Mouse (Mus musculus) neural tube, embryonic 15.5 days (tissue): ENCODE measurements around the gene Mpg. TPM values are rescaled to one million over a fixed set of nuclear protein-coding genes. Genes with fewer than 3 reads are reported as not detected.
A peak's percentile ranks its signal among the peaks of the same experiment; 100 is the strongest.

Experiments
- ATAC-seq: fragments of 200-750 bp; cut with Nextera tagmentation; 2 replicates; pipeline ENCODE4 v1.8.0; 2017; ENCODE audit warnings: mild to moderate bottlenecking, moderate TSS enrichment, moderate library complexity; ENCODE audit not compliant: low FRiP score
- H3K27ac ChIP-seq: fragments of 300-500 bp; sonication (generic); replicated peaks from 2 replicates; pipeline ENCODE4 v1.5.1; 2015; ENCODE audit warnings: mild to moderate bottlenecking, inconsistent platforms
- H3K27me3 ChIP-seq: fragments of 300-500 bp; sonication (generic); replicated peaks from 2 replicates; pipeline ENCODE4 v1.6.1; 2015; ENCODE audit warnings: inconsistent platforms
- H3K36me3 ChIP-seq: fragments of 300-500 bp; sonication (generic); 2 replicates; pipeline ENCODE4 v1.6.1; 2015; ENCODE audit warnings: inconsistent platforms
- H3K4me1 ChIP-seq: fragments of 300-500 bp; sonication (generic); 2 replicates; pipeline ENCODE4 v1.6.1; 2015; ENCODE audit warnings: inconsistent platforms
- H3K4me2 ChIP-seq: fragments of 300-500 bp; sonication (generic); 2 replicates; pipeline ENCODE4 v1.6.1; 2015; ENCODE audit warnings: inconsistent platforms, mild to moderate bottlenecking, moderate library complexity
- H3K4me3 ChIP-seq: fragments of 300-500 bp; sonication (generic); replicated peaks from 2 replicates; pipeline ENCODE4 v1.5.1; 2015; ENCODE audit warnings: mild to moderate bottlenecking, inconsistent platforms
- H3K9ac ChIP-seq: fragments of 300-500 bp; sonication (generic); replicated peaks from 2 replicates; pipeline ENCODE4 v1.6.1; 2015; ENCODE audit warnings: mild to moderate bottlenecking, inconsistent platforms
- H3K9me3 ChIP-seq: fragments of 300-500 bp; sonication (generic); replicated peaks from 2 replicates; pipeline ENCODE4 v1.6.1; 2016; ENCODE audit warnings: inconsistent platforms
- WGBS: fragments of 180-500 bp; shearing (Covaris S2); methylation state at CpG from one replicate; pipeline ENCODE4 v1.1.7; 2015; ENCODE audit warnings: mixed read lengths; 5-methylcytosine and 5-hydroxymethylcytosine counted together
- polyA plus RNA-seq: library from polyadenylated mRNA; unstranded; fragments of >200 nt; fragmentation: Nextera tagmentation; extraction: Ambion mirVana; gene quantifications from 2 replicates; pipeline ENCODE4 v1.2.1, GENCODE M21; 2015

Mpg gene
- polyA plus RNA-seq, 1 experiment from 2014 or later: 37.8 TPM

DNA sequence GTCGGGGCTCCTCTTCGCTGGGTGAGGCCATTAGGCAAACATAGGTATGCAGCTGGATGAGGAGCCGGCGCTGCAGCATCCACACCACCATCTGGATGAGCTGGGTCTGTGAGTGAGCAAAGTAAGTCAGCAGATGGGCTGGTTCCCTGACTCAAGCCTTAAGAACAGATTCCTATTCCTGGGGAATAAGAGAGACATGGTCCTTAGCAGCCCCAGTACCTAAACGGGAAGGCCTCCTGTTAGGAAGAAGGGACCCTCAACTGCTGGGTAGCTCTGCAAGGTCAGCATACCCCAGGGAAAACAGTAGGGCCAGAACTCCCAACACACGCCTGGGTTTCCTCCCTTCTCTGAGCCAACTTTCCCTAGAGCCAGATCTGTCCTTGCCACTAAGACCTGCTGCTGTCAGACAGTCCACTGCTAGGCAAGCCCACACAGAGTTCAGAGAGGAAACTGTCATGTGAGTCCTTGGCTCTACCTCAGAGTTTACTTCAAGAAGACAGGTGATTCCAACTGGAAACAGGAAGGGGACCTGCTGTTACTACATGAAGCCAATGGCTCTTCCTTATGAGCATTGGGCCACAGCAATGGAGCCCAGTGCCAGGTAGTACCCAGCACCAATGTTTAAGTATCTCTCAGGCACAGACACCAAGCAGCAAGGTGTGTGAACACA lies 8.6 kb downstream of the Mpg start:
- no peak overlapping the region for H3K9ac ChIP-seq
- H3K4me2 ChIP-seq: no peak overlapping the region
- H3K9me3 ChIP-seq: no peaks in the 10 kb centered on the region
- H3K4me3 ChIP-seq: no peak overlapping the region
- peak overlapping the region; percentile 68 for H3K27ac ChIP-seq
- no peak for ATAC-seq
- peaks cover 43% of the 10 kb centered on the region for H3K36me3 ChIP-seq
- WGBS: 89% methylated on average over 6 of the region's 6 CpGs
- H3K4me1 ChIP-seq: peaks cover 53% of the 10 kb centered on the region
- no peaks in the 10 kb centered on the region for H3K27me3 ChIP-seq

GRCm38 (mm10) chr11:32235646-32236045 lies 9.3 kb downstream of the Mpg start:
- Histone ChIP-seq H3K9me3 (no peaks in the 10 kb centered on the region), H3K4me3 (no peak overlapping the region), H3K4me1 (peaks cover 53% of the 10 kb centered on the region), H3K27me3 (no peaks in the 10 kb centered on the region), H3K36me3 (peaks cover 44% of the 10 kb centered on the region), H3K9ac (no peak overlapping the region), H3K4me2 (no peak overlapping the region), H3K27ac (peak overlapping the region; percentile 68)
- 31% methylated on average over 3 of the region's 3 CpGs for WGBS
- ATAC-seq: peak; percentile 65

GRCm38 (mm10) chr11:32236132-32236531 lies 9.8 kb downstream of the Mpg start:
- ATAC-seq: peak; percentile 5; the same call in 1 of the 2 replicates
- H3K36me3 ChIP-seq: peaks cover 43% of the 10 kb centered on the region

DNA sequence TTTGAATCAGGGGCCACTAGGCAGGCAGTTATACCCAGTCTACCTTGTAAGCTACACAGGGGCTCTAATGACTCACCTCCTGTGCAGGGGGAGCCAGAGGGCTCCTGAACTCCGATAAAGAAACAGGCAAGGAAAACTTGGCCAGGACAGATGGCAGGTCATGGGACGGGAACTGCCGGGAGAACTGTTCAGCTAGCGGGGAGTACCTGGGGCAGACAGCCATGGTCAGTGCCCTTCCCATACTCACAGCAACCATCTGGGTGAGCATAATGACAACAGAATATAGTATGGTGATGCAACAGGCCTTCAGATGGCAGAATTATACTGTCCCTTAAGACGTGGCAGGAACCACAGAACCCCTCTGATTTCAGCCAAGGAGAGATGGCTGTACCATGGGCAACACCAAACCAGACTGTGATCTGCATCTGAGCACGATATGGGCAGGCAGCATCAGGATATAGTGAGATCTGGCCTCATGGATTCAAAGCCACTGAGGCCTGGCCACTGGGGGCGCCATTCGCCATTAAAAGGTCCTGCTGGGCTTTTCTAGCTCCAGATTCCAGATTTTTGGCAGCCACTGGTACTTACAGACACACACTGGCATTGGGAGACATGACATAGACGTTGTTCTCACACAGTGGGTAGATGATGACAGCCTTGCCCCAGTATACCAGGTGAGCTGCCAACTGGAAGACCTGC lies 10.6 kb downstream of the Mpg start:
- H3K4me3 ChIP-seq: no peak overlapping the region
- ATAC-seq: no peak
- no peaks in the 10 kb centered on the region for H3K9me3 ChIP-seq
- H3K9ac ChIP-seq: no peak overlapping the region
- H3K4me2 ChIP-seq: no peak overlapping the region
- H3K4me1 ChIP-seq: peaks cover 53% of the 10 kb centered on the region
- WGBS: 58% methylated on average over 9 of the region's 9 CpGs
- H3K36me3 ChIP-seq: peaks cover 43% of the 10 kb centered on the region
- no peaks in the 10 kb centered on the region for H3K27me3 ChIP-seq
- peak overlapping the region; percentile 68 for H3K27ac ChIP-seq

More at GRCm38 (mm10) chr11:32236132-32236531, 9.8 kb downstream of the Mpg start:
- H3K4me1 ChIP-seq: peaks cover 53% of the 10 kb centered on the region
- peak overlapping the region; percentile 68 for H3K27ac ChIP-seq
- no peak overlapping the region for H3K4me3 ChIP-seq
- H3K9me3 ChIP-seq: no peaks in the 10 kb centered on the region
- H3K4me2 ChIP-seq: no peak overlapping the region
- no peaks in the 10 kb centered on the region for H3K27me3 ChIP-seq
- H3K9ac ChIP-seq: no peak overlapping the region
- WGBS: 64% methylated on average over 2 of the region's 2 CpGs

GRCm38 (mm10) chr11:32237411-32237795 lies 11.1 kb downstream of the Mpg start:
- Histone ChIP-seq H3K27me3 (no peaks in the 10 kb centered on the region), H3K9ac (no peak overlapping the region), H3K4me2 (no peak overlapping the region), H3K36me3 (peaks cover 40% of the 10 kb centered on the region), H3K4me1 (peaks cover 53% of the 10 kb centered on the region), H3K27ac (peak overlapping the region; percentile 48), H3K4me3 (no peak overlapping the region), H3K9me3 (no peaks in the 10 kb centered on the region)
- WGBS: 89% methylated on average over 3 of the region's 3 CpGs
- no peak for ATAC-seq

DNA sequence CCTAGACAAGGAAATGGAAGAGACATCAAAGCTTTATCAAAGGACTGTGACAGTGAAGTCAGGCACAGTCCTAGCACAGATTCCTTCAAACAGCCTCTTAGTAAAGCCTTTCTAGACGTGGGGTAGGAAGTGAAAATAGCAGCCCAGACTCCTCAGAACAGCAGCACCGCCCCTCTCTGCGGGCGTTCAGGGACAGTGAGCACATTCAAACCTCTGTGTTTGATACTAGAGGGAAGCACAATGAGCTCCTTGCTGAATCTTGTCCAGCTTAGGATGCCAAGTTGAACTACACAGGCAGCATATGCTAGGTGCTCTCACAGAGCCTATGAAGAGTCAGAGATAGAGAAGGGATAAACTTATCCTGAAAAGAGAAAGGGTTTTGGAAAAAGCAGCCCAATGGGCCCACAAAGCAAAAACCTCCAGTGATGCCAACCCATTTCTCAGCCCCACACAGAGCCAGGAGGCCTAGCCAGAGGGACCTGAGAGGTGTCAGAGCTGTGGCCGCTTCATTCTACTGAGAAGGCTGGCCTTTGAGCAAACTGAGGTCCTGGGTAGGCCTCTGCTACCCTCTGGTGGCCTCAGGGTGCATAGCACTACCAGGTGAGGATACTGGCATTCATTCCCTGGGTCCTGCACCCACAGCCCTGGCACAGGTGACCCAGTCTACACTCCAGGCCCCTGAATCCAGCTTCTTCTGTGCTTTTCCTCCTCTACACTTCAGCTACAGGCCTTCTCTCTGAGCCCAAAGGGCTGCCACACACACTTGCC lies 12.0 kb downstream of the Mpg start:
- peaks cover 37% of the 10 kb centered on the region for H3K36me3 ChIP-seq
- H3K27me3 ChIP-seq: no peaks in the 10 kb centered on the region
- ATAC-seq: peak; percentile 25; the same call in 1 of the 2 replicates
- H3K9ac ChIP-seq: no peak overlapping the region
- peak overlapping the region; percentile 41 for H3K27ac ChIP-seq
- no peak overlapping the region for H3K4me2 ChIP-seq
- H3K9me3 ChIP-seq: no peaks in the 10 kb centered on the region
- WGBS: 66% methylated on average over 5 of the region's 5 CpGs
- peaks cover 54% of the 10 kb centered on the region for H3K4me1 ChIP-seq
- H3K4me3 ChIP-seq: no peak overlapping the region

DNA sequence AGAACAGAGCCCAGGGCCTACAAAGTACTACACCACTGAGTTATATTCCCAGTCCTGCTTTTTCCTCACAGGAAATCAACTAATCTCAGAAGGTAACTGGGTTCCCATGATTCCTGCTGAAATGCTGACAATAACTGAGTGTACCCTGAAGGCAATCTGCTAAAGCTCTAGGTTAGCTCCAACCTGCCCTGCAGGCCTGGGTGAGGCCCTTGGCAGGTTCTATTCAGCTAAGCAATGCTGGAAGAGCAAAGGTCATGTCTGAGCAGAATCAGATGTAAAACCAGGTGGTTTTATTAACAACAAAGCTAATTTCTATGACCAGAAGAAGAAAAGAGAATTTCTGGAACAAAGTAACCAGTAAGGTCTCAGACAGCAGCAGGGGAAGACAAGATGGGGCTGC lies 15.1 kb downstream of the Mpg start:
- Histone ChIP-seq H3K27ac (no peak overlapping the region), H3K36me3 (peaks cover 40% of the 10 kb centered on the region), H3K4me1 (peaks cover 32% of the 10 kb centered on the region), H3K9ac (no peak overlapping the region), H3K4me2 (no peak overlapping the region), H3K9me3 (no peaks in the 10 kb centered on the region), H3K27me3 (no peaks in the 10 kb centered on the region), H3K4me3 (no peak overlapping the region)
- no peak for ATAC-seq

DNA sequence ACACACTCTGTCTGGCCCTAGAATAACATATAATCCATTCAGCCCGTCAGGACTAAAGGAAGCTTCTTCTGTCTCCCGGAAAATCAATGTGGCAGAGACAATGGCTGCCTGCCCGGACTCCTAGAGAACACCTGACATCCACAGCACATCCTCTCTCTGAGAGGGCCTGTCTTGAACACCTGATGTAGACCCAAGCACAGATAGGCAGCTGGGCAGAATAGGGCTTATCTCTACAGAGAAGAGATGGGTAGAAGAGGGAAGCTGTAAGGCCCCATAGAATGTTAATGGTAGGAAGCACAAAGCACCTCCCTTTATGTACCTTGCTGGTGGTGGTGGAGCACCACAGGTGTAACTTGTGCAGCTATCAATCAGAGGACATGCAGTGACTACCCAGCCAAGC lies 15.9 kb downstream of the Mpg start:
- peaks cover 48% of the 10 kb centered on the region for H3K36me3 ChIP-seq
- 83% methylated on average over 3 of the region's 3 CpGs for WGBS
- no peak overlapping the region for H3K4me3 ChIP-seq
- no peak overlapping the region for H3K4me2 ChIP-seq
- H3K9ac ChIP-seq: no peak overlapping the region
- H3K4me1 ChIP-seq: peaks cover 24% of the 10 kb centered on the region
- no peaks in the 10 kb centered on the region for H3K27me3 ChIP-seq
- H3K27ac ChIP-seq: no peak overlapping the region
- no peak for ATAC-seq
- H3K9me3 ChIP-seq: no peaks in the 10 kb centered on the region

DNA sequence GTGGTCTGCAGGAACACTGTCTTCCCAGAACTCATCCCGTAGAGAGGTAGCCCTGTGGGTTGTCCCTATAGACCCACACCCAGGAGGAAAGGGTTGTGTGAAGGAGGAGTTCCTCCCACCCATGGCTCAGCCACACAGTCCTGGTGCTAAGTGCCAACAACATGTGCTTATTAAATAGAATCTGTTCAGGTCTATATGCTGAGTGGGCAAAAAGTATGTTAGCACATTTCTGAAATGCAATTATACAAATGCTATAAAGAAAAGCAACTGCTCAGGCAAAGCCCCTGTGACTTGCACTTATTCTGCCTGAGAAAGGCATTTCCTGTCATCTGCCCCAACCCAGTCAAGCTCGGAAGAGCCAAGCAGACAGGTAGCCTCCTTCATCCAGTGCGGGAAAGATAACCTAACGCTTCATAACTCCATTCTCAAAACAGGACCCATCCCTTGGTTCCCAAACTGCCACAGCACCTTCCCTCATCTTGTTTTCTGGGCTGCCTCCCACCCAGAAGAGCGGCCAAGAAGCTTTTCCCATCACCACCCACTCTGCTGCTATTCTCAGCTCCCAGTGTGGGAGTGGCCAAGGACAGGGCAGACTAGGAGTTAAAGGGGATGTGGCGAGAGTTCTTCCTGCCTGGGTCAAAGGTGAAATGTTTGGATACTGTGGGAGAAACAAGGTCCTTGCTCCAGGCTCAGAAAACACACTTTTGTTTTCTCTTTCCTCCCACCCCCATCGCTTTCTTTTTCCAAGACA lies 17.1 kb downstream of the Mpg start:
- H3K27ac ChIP-seq: 0 out of 2 replicates have a peak overlapping the region, but pooled peaks have one; percentile 18
- no peak overlapping the region for H3K4me3 ChIP-seq
- 77% methylated on average over 7 of the region's 7 CpGs for WGBS
- H3K4me1 ChIP-seq: peaks cover 12% of the 10 kb centered on the region
- no peaks in the 10 kb centered on the region for H3K27me3 ChIP-seq
- H3K36me3 ChIP-seq: peaks cover 57% of the 10 kb centered on the region
- no peak overlapping the region for H3K4me2 ChIP-seq
- no peak overlapping the region for H3K9ac ChIP-seq
- H3K9me3 ChIP-seq: no peaks in the 10 kb centered on the region
- ATAC-seq: no peak

DNA sequence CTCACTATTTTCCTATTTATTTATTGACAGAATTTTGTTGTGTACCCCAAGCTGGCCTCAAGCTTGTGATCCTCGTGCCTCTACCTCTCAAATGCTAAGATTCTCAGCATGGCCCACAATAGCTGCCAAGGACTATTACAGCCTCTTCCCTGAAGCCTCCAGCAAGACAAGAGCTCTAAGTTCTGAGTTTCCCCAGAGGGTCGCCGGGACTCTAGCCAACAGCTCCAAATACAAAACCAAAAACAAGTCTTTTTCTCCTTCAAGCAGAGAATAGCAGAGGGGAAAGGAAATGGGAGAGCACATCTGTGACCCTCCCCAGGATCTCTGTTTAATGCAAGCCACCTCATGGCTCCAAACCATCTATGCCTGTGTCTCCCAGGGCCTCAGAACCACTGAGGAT lies 17.8 kb downstream of the Mpg start:
- H3K27me3 ChIP-seq: no peaks in the 10 kb centered on the region
- H3K4me2 ChIP-seq: no peak overlapping the region
- no peak for ATAC-seq
- H3K36me3 ChIP-seq: peaks cover 63% of the 10 kb centered on the region
- WGBS: 80% methylated on average over 3 of the region's 3 CpGs
- peaks cover 12% of the 10 kb centered on the region; the same call in 1 of the 2 replicates for H3K4me1 ChIP-seq
- no peak overlapping the region for H3K9ac ChIP-seq
- H3K4me3 ChIP-seq: no peak overlapping the region
- H3K27ac ChIP-seq: no peak overlapping the region
- no peaks in the 10 kb centered on the region for H3K9me3 ChIP-seq

- Histone ChIP-seq H3K4me1 (peaks cover 12% of the 10 kb centered on the region; the same call in 1 of the 2 replicates), H3K27ac (no peak overlapping the region), H3K9ac (no peak overlapping the region), H3K4me2 (no peak overlapping the region), H3K4me3 (no peak overlapping the region), H3K27me3 (no peaks in the 10 kb centered on the region), H3K36me3 (peaks cover 64% of the 10 kb centered on the region), H3K9me3 (no peaks in the 10 kb centered on the region)
- 94% methylated on average over 1 of the region's 1 CpGs for WGBS
- ATAC-seq: no peak
These were observed 18.3 kb downstream of the Mpg start for GRCm38 (mm10) chr11:32244617-32245016.
